Mouse (Mus musculus) bone marrow, adult 2 months (tissue): ENCODE results near the gene Tmcc3.

ENCODE experiments used
- CTCF ChIP-seq: fragments of 200-500 bp; IDR thresholded peaks from 2 replicates; pipeline ENCODE4 v1.5.1; 2011; ENCODE audit warnings: low read length, control low read depth; ENCODE audit not compliant: control insufficient read depth, insufficient read depth
- POLR2A ChIP-seq: fragments of 200-500 bp; IDR thresholded peaks from 2 replicates; pipeline ENCODE4 v1.6.1; 2011; ENCODE audit warnings: low read depth, mild to moderate bottlenecking, control low read depth, low read length, borderline replicate concordance; ENCODE audit not compliant: control insufficient read depth

DNA sequence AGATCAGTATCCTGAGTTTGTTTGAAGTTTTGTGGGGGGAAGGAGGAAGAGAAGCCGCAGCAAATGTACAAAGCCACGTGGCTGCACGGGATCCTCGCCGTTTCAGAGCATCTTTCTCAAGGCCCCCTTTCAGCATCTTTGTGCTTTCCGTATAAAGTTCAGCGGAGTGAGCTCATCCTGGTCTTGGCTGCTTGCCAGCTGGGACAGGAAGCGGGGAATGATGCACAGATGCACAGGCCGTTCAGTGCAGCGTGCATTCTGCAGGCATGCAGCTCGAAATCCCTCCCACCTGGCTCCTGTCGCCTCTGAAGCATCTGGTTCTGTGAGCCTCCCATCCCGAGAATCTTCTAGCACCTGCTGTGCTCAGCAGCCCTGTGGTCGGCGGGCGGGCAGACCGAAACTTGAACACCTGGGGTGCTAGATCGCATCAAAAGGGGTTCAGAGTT, 212.0 kb downstream of the Tmcc3 start:
- no peak for TF ChIP-seq CTCF
- no peak for TF ChIP-seq POLR2A
